Comparison of ENCODE assay signal across 15 mouse cellular contexts in genomic region chr13:13608311-13608710, GRCm38 (mm10).
"Had no signal": no experiment of that assay in that cellular context is flagged by ENCODE, and none has a peak within 500 bp of the region (broad histone marks: within the 10 kb centered on the region; RNA-seq: fewer than 3 reads in every experiment).

No protein-coding gene starts in this region.

- H3K27ac ChIP-seq: kidney, embryonic 15.5 days; left cerebral cortex, adult 2 months; limb, embryonic 10.5 days; liver, embryonic 15.5 days; midbrain, embryonic 10.5 days; neural tube, embryonic 15.5 days had no signal

- H3K4me2 ChIP-seq: kidney, embryonic 15.5 days; liver, embryonic 11.5 days; liver, embryonic 15.5 days; neural tube, embryonic 15.5 days had no signal

- H3K4me3 ChIP-seq: kidney, embryonic 15.5 days; left cerebral cortex, adult 2 months; limb, embryonic 10.5 days; liver, embryonic 15.5 days; midbrain, embryonic 10.5 days; myocyte; neural tube, embryonic 15.5 days had no signal

- H3K9me3 ChIP-seq: kidney, embryonic 15.5 days; limb, embryonic 10.5 days; liver, embryonic 15.5 days; midbrain, embryonic 10.5 days; neural tube, embryonic 15.5 days had no signal

- H3K4me1 ChIP-seq: limb, embryonic 10.5 days; liver, embryonic 15.5 days; midbrain, embryonic 10.5 days; neural tube, embryonic 15.5 days had no signal

- DNase-seq: kidney, adult 2 months; kidney, postnatal 14 days; lung, adult 2 months; lung, postnatal 36 days; midbrain, embryonic 14.5 days; spleen, adult 18-20 months had no signal

- ATAC-seq: lung, postnatal 0 days had no signal

- H3K27me3 ChIP-seq: kidney, embryonic 15.5 days; liver, embryonic 15.5 days; neural tube, embryonic 15.5 days had no signal

- H3K9ac ChIP-seq: kidney, embryonic 15.5 days; liver, embryonic 15.5 days; neural tube, embryonic 15.5 days had no signal

- H3K36me3 ChIP-seq: kidney, embryonic 15.5 days; limb, embryonic 10.5 days; liver, embryonic 15.5 days; midbrain, embryonic 10.5 days; neural tube, embryonic 15.5 days had no signal
